30 mouse cellular contexts compared by ENCODE assay signal in the genomic region with DNA sequence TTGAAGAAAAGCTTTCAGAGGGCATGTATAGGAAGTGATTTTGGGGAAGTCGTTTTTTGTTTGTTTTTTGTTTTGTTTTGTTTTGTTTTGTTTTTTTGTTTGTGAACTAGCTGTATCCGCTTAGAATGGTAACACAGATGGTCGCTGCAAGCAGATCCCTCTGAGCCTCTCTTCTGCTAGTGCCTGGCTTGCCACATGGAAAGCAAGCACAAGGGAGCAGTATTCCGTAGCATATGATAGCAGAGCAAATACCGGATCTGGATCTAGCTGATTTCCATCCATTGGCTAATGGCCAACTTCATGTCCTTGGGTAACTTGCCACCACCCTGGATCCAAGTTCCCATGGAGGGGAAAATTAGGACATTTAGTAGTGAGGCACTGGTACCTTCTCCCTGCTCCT.
A peak's percentile ranks its signal among the peaks of the same experiment; 100 is the strongest.
DNase-seq lines count a peak whose midpoint lies in the region; ATAC-seq and TF ChIP-seq lines count a peak whose summit lies in the region.
"Had no signal": no experiment of that assay in that cellular context is flagged by ENCODE, and none has a peak within 500 bp of the region (broad histone marks: within the 10 kb centered on the region; RNA-seq: fewer than 3 reads in every experiment).

No protein-coding gene starts in this region.

- WGBS in forebrain, embryonic 14.5 days, result 82% methylated on average over 5 of the region's 5 CpGs
- 88% methylated on average over 5 of the region's 5 CpGs for WGBS in forebrain, embryonic 10.5 days
- WGBS in stomach, postnatal 0 days, result 65% methylated on average over 5 of the region's 5 CpGs

- H3K9ac ChIP-seq in forebrain, embryonic 14.5 days (ENCODE audit: low read length), result no peak overlapping the region
- no peak overlapping the region for H3K9ac ChIP-seq in stomach, postnatal 0 days (ENCODE audit: low read length)
- H3K9ac ChIP-seq: embryonic facial prominence, embryonic 15.5 days; forebrain, embryonic 13.5 days; hindbrain, embryonic 13.5 days; liver, embryonic 15.5 days; stomach, embryonic 15.5 days had no signal

- no peak overlapping the region for H3K4me3 ChIP-seq in forebrain, embryonic 14.5 days (ENCODE audit: low read depth, low read length)
- H3K4me3 ChIP-seq in forebrain, embryonic 10.5 days, result no peak overlapping the region
- H3K4me3 ChIP-seq in stomach, postnatal 0 days (ENCODE audit: low read depth, low read length), result no peak overlapping the region
- H3K4me3 ChIP-seq: embryonic facial prominence, embryonic 10.5 days; embryonic facial prominence, embryonic 15.5 days; forebrain, embryonic 13.5 days; gastrocnemius, adult 2 months; hindbrain, embryonic 13.5 days; liver, embryonic 15.5 days; stomach, embryonic 15.5 days had no signal

- H3K4me1 ChIP-seq in forebrain, embryonic 14.5 days (ENCODE audit: control insufficient read depth, insufficient read depth, low read length), result no peaks in the 10 kb centered on the region
- no peaks in the 10 kb centered on the region for H3K4me1 ChIP-seq in forebrain, embryonic 10.5 days
- no peaks in the 10 kb centered on the region for H3K4me1 ChIP-seq in stomach, postnatal 0 days (replicated peaks; ENCODE audit: control insufficient read depth, insufficient read depth)
- H3K4me1 ChIP-seq: embryonic facial prominence, embryonic 10.5 days; embryonic facial prominence, embryonic 15.5 days; forebrain, embryonic 13.5 days; hindbrain, embryonic 13.5 days; liver, embryonic 15.5 days; stomach, embryonic 15.5 days had no signal

- ATAC-seq in forebrain, embryonic 14.5 days, result no peak
- no peak for ATAC-seq in stomach, postnatal 0 days (ENCODE audit: low FRiP score, low TSS enrichment)
- ATAC-seq: forebrain, embryonic 13.5 days; intestine, postnatal 0 days had no signal

- H3K27me3 ChIP-seq in forebrain, embryonic 14.5 days (replicated peaks; ENCODE audit: control insufficient read depth, insufficient read depth, low read length), result no peaks in the 10 kb centered on the region
- H3K27me3 ChIP-seq in forebrain, embryonic 10.5 days (ENCODE audit: poor library complexity, severe bottlenecking), result no peaks in the 10 kb centered on the region
- no peaks in the 10 kb centered on the region for H3K27me3 ChIP-seq in stomach, postnatal 0 days (ENCODE audit: control insufficient read depth, insufficient read depth, low read length)
- H3K27me3 ChIP-seq: CH12.LX; embryonic facial prominence, embryonic 15.5 days; forebrain, embryonic 13.5 days; hindbrain, embryonic 13.5 days; liver, embryonic 15.5 days; stomach, embryonic 15.5 days had no signal

- no peaks in the 10 kb centered on the region for H3K36me3 ChIP-seq in forebrain, embryonic 14.5 days (ENCODE audit: control insufficient read depth, insufficient read depth, low read length)
- no peaks in the 10 kb centered on the region for H3K36me3 ChIP-seq in forebrain, embryonic 10.5 days (replicated peaks)
- no peaks in the 10 kb centered on the region for H3K36me3 ChIP-seq in stomach, postnatal 0 days (ENCODE audit: control insufficient read depth, insufficient read depth, low read length)
- H3K36me3 ChIP-seq: embryonic facial prominence, embryonic 10.5 days; embryonic facial prominence, embryonic 15.5 days; hindbrain, embryonic 13.5 days; liver, embryonic 15.5 days; stomach, embryonic 15.5 days had no signal

- no peaks in the 10 kb centered on the region for H3K9me3 ChIP-seq in forebrain, embryonic 14.5 days (replicated peaks; ENCODE audit: control insufficient read depth, low read length)
- H3K9me3 ChIP-seq in forebrain, embryonic 10.5 days, result no peaks in the 10 kb centered on the region
- H3K9me3 ChIP-seq in stomach, postnatal 0 days (ENCODE audit: control insufficient read depth, low read length), result no peaks in the 10 kb centered on the region
- H3K9me3 ChIP-seq: embryonic facial prominence, embryonic 10.5 days; embryonic facial prominence, embryonic 15.5 days; forebrain, embryonic 13.5 days; hindbrain, embryonic 13.5 days; liver, embryonic 15.5 days; stomach, embryonic 15.5 days had no signal

- peak; percentile 16; the same call in 1 of the 2 replicates for TF ChIP-seq CTCF in stomach, postnatal 0 days (IDR thresholded peaks at IDR 0.05; ENCODE audit: low read depth)

- TF ChIP-seq EP300 in stomach, postnatal 0 days (optimal IDR thresholded peaks at IDR 0.05), result no peak

- no peak overlapping the region for H3K4me2 ChIP-seq in forebrain, embryonic 14.5 days (ENCODE audit: low read length)
- H3K4me2 ChIP-seq in stomach, postnatal 0 days (replicated peaks; ENCODE audit: low read depth), result no peak overlapping the region
- H3K4me2 ChIP-seq: embryonic facial prominence, embryonic 15.5 days; forebrain, embryonic 13.5 days; heart, embryonic 11.5 days; hindbrain, embryonic 13.5 days; liver, embryonic 15.5 days; stomach, embryonic 15.5 days had no signal

- peak; percentile 5 for DNase-seq in adrenal gland, adult 2 months
- DNase-seq in adrenal gland, postnatal 36 days, result no peak
- DNase-seq in forebrain, embryonic 14.5 days (ENCODE audit: low spot score), result peak; percentile 8
- DNase-seq in forebrain, embryonic 10.5 days (ENCODE audit: extremely low spot score, low spot score), result no peak
- DNase-seq in layer of hippocampus, adult 9-11 months, result peak; percentile 14
- no peak for DNase-seq in layer of hippocampus, postnatal 36 days
- no peak for DNase-seq in stomach, postnatal 0 days (ENCODE audit: low spot score)
- DNase-seq: cerebellum, adult 11 months; cerebellum, adult 9-11 months; gastrocnemius, adult 2 months; gastrocnemius, postnatal 36 days; heart, adult 18-20 months; heart, postnatal 36 days; kidney, adult 9 months; kidney, postnatal 10 days; liver; lung, postnatal 14 days; midbrain, embryonic 14.5 days; retina, postnatal 1 day; right cerebral cortex, postnatal 14 days; thymus, postnatal 14 days had no signal

- H3K27ac ChIP-seq in forebrain, embryonic 14.5 days (ENCODE audit: low read depth, low read length), result no peak overlapping the region
- H3K27ac ChIP-seq in forebrain, embryonic 10.5 days, result no peak overlapping the region
- no peak overlapping the region for H3K27ac ChIP-seq in stomach, postnatal 0 days (replicated peaks)
- H3K27ac ChIP-seq: embryonic facial prominence, embryonic 10.5 days; embryonic facial prominence, embryonic 15.5 days; forebrain, embryonic 13.5 days; gastrocnemius, adult 2 months; hindbrain, embryonic 13.5 days; liver, embryonic 15.5 days; stomach, embryonic 15.5 days had no signal

Comparison
In these comparisons a context has a peak if more than half of its experiments do, and no peak if none do; other contexts are left out.
1. DNase-seq: peak in adrenal gland, adult 2 months (single experiment), forebrain, embryonic 14.5 days (single experiment) and layer of hippocampus, adult 9-11 months (single experiment); none in adrenal gland, postnatal 36 days (0 of 2), forebrain, embryonic 10.5 days (single experiment), layer of hippocampus, postnatal 36 days (0 of 2) and stomach, postnatal 0 days (single experiment).